29 mouse cellular contexts compared by ENCODE assay signal in the genomic region with DNA sequence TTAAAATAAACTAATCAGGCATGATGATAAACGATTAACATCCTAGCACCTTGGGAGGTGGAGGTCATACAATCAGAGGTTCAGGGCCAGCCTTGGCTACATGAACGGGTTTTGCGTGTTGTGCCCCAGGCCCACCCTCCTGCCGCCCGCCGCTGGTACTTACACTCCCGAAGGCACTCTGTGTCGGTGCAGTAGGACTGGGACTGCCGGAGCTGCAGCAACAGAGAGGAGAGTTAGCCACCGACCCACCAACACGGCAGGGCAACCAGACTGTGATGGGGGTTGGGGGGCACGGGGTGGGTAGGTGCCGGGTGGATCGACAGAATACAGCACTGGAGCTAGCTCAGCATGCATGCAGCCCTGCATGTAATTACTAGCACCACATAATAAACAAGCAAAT. TPM values are rescaled to one million over a fixed set of nuclear protein-coding genes. Genes with fewer than 3 reads are reported as not detected.
"Had no signal": no experiment of that assay in that cellular context is flagged by ENCODE, and none has a peak within 500 bp of the region (broad histone marks: within the 10 kb centered on the region; RNA-seq: fewer than 3 reads in every experiment).

No protein-coding gene starts in this region.

- H3K27ac ChIP-seq: kidney, postnatal 0 days; layer of hippocampus, adult 2 months; left cerebral cortex, adult 2 months; limb, embryonic 13.5 days; liver, embryonic 12.5 days; liver, embryonic 15.5 days; lung, embryonic 15.5 days; midbrain, embryonic 10.5 days; midbrain, embryonic 13.5 days; neural tube, embryonic 13.5 days; stomach, embryonic 15.5 days had no signal

- DNase-seq: kidney, postnatal 25 days; layer of hippocampus, adult 9-11 months; liver; lung, adult 18-20 months; lung, postnatal 10 days; lung, postnatal 36 days; retina, postnatal 1 day; right cerebral cortex, postnatal 25 days; spleen, adult 18-20 months; thymus, postnatal 25 days had no signal

- H3K27me3 ChIP-seq: limb, embryonic 13.5 days; liver, embryonic 12.5 days; liver, embryonic 15.5 days; lung, embryonic 15.5 days; megakaryocyte, embryonic 14.5 days; midbrain, embryonic 13.5 days; neural tube, embryonic 13.5 days; stomach, embryonic 15.5 days had no signal

- H3K4me1 ChIP-seq: liver, embryonic 12.5 days; liver, embryonic 15.5 days; midbrain, embryonic 13.5 days; neural tube, embryonic 13.5 days had no signal

- H3K36me3 ChIP-seq: liver, embryonic 12.5 days; liver, embryonic 15.5 days; lung, embryonic 15.5 days; stomach, embryonic 15.5 days had no signal

- ATAC-seq: liver, embryonic 12.5 days; midbrain, embryonic 13.5 days; midbrain, embryonic 16.5 days had no signal

- H3K4me2 ChIP-seq: limb, embryonic 13.5 days; liver, embryonic 12.5 days; liver, embryonic 15.5 days; lung, embryonic 15.5 days; midbrain, embryonic 13.5 days; neural tube, embryonic 13.5 days; stomach, embryonic 15.5 days had no signal

- H3K9ac ChIP-seq: limb, embryonic 13.5 days; liver, embryonic 12.5 days; liver, embryonic 15.5 days; lung, embryonic 15.5 days; midbrain, embryonic 13.5 days; neural tube, embryonic 13.5 days; stomach, embryonic 15.5 days had no signal

- H3K9me3 ChIP-seq: limb, embryonic 13.5 days; liver, embryonic 12.5 days; liver, embryonic 15.5 days; lung, embryonic 15.5 days; megakaryocyte, embryonic 14.5 days; midbrain, embryonic 10.5 days; midbrain, embryonic 13.5 days; neural tube, embryonic 13.5 days; stomach, embryonic 15.5 days had no signal

- H3K4me3 ChIP-seq: layer of hippocampus, adult 2 months; left cerebral cortex, adult 2 months; limb, embryonic 13.5 days; liver, embryonic 12.5 days; liver, embryonic 15.5 days; lung, embryonic 15.5 days; megakaryocyte, embryonic 14.5 days; midbrain, embryonic 10.5 days; midbrain, embryonic 13.5 days; myocyte; neural tube, embryonic 13.5 days; stomach, embryonic 15.5 days had no signal

RNA-seq across cellular contexts. Expression of a gene that starts 32.3 kb away (rescaled TPM):
- total RNA-seq: left cerebral cortex, adult 2 months; left cerebral cortex, postnatal 10 days; left cerebral cortex, postnatal 36 days; monocyte, adult 5-6 weeks; neutrophil, adult 5-6 weeks had no signal
- polyA plus RNA-seq: large intestine, adult 2 months; limb, embryonic 13.5 days; liver, embryonic 12.5 days; liver, embryonic 15.5 days; lung, embryonic 15.5 days; midbrain, embryonic 10.5 days; midbrain, embryonic 13.5 days; midbrain, embryonic 16.5 days; myocyte; neural tube, embryonic 13.5 days had no signal
